Mouse (Mus musculus) frontal cortex, adult (tissue): Measurements from ENCODE around the gene Duxbl2.
"Not testable (repeated sequence)": the region's sequence is repeated elsewhere in the genome, so short reads cannot be mapped to it uniquely, and the experiment has no call there.

ENCODE experiments used
- ATAC-seq: cut with Nextera tagmentation; 2 replicates; pipeline ENCODE4 v1.9.2; 2017; ENCODE audit warnings: mild to moderate bottlenecking, moderate library complexity, mixed read lengths; ENCODE audit not compliant: low TSS enrichment

The Duxbl2 gene

GRCm38 (mm10) chr14:26118150-26118549, at the start of gene Duxbl2:
Gene Duxbl2, plus strand, starts transcription at chr14:26118349.
- not testable (repeated sequence) for ATAC-seq

GRCm38 (mm10) chr14:26076620-26077390, 41.3 kb upstream of the Duxbl2 start:
- not testable (repeated sequence) for ATAC-seq

GRCm38 (mm10) chr14:26081216-26081615, 36.9 kb upstream of the Duxbl2 start, which contains the start of gene Cphx2:
Gene Cphx2, plus strand, starts transcription at chr14:26081516.
- not testable (repeated sequence) for ATAC-seq

GRCm38 (mm10) chr14:26081997-26082396, 36.2 kb upstream of the Duxbl2 start, which contains the start of gene Cphx3:
Gene Cphx3, plus strand, starts transcription at chr14:26082297.
- ATAC-seq, result not testable (repeated sequence)

GRCm38 (mm10) chr14:26097622-26098021, 20.5 kb upstream of the Duxbl2 start:
- ATAC-seq, result not testable (repeated sequence)

- peak; percentile 47; the same call in 1 of the 2 replicates for ATAC-seq
Measured at GRCm38 (mm10) chr14:26118550-26119000, 426 bp downstream of the Duxbl2 start.

GRCm38 (mm10) chr14:26119095-26119494, 946 bp downstream of the Duxbl2 start:
- ATAC-seq, result not testable (repeated sequence)

- ATAC-seq, result not testable (repeated sequence)
Measured at GRCm38 (mm10) chr14:26147095-26147494, 28.9 kb downstream of the Duxbl2 start.

GRCm38 (mm10) chr14:26156032-26156431, 37.9 kb downstream of the Duxbl2 start:
- not testable (repeated sequence) for ATAC-seq

- not testable (repeated sequence) for ATAC-seq
Measured at GRCm38 (mm10) chr14:26161156-26161555, 43.0 kb downstream of the Duxbl2 start.

- ATAC-seq, result peak; percentile 86
Measured at GRCm38 (mm10) chr14:26162423-26162822, 44.3 kb downstream of the Duxbl2 start.

- ATAC-seq, result not testable (repeated sequence)
Measured at GRCm38 (mm10) chr14:26165266-26165665, 47.1 kb downstream of the Duxbl2 start.

- ATAC-seq, result not testable (repeated sequence)
Measured at GRCm38 (mm10) chr14:26173955-26174354, 55.8 kb downstream of the Duxbl2 start.

- ATAC-seq, result not testable (repeated sequence)
Measured at GRCm38 (mm10) chr14:26175028-26175427, 56.9 kb downstream of the Duxbl2 start.
